Mouse (Mus musculus): ENCODE measurements around the gene Muc1. TPM values are rescaled to one million over a fixed set of nuclear protein-coding genes. Genes with fewer than 3 reads are reported as not detected.

Gene Muc1
- total and polyA plus RNA-seq, 3 experiments: 0.09 to 0.60 (median 0.38) TPM

DNA sequence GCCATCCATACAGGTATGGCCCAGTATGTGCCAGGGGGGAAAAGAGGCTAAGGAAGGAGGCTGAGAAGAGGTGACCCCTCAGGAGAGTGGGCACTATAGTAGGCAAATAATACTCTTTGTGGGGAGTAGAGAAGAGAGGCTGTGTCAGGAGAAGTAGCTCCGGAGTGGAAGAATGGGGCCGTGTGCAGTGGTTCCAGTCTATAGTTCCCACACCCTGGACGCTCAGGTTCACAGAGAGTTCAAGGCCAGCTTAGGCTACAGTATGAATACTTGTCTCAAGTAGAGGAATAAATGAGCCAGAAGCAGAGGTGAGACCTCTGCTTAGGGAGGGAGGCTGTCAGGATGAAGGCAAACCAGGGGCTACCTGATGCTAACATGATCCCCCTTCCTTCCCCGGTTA, 419 bp downstream of the Muc1 start:
- dilution Hi-C loops (cut with MboI; ENCODE audit: extremely low pct_ligation_motif_present, extremely low pct_unique_long_range_greater_than_20kb, low sequenced_read_pairs) (no loop called here), in situ Hi-C loops (cut with MboI; ENCODE audit: low pct_ligation_motif_present, low pct_unique_long_range_greater_than_20kb, low sequenced_read_pairs) (no loop called here)
- Histone ChIP-seq H3K79me2 (replicated peaks; ENCODE audit: control insufficient read depth, extremely low read depth, insufficient read depth, poor library complexity, severe bottlenecking) (no peaks in the 10 kb centered on the region), H3K27ac (ENCODE audit: insufficient read depth, low read depth) (no peak overlapping the region), H3K4me1 (ENCODE audit: control insufficient read depth in 1 of 2, insufficient read depth in 2 of 2) (peaks cover 20 to 51% of the 10 kb centered on the region in 2 experiments), H3K4me3 (replicated peaks in 1 of 3; ENCODE audit: low read depth in 2 of 3, low read length in 2 of 3, poor library complexity in 1 of 3) (no peak overlapping the region), H3K27me3 (replicated peaks) (no peaks in the 10 kb centered on the region), H3K9me3 (replicated peaks; ENCODE audit: low read length) (no peaks in the 10 kb centered on the region), H3K36me3 (replicated peaks in 1 of 2; ENCODE audit: control insufficient read depth in 1 of 2, insufficient read depth in 1 of 2, low read length in 1 of 2) (peaks cover 0 to 13% of the 10 kb centered on the region in 2 experiments), H3K9ac (ENCODE audit: insufficient read depth, low read depth) (no peak overlapping the region), H3K4me2 (ENCODE audit: insufficient read depth, low read depth, poor library complexity, severe bottlenecking) (no peak overlapping the region)
- TF ChIP-seq MEF2A (IDR thresholded peaks at IDR 0.05; ENCODE audit: borderline replicate concordance, low read depth, low read length): no peak
- TF ChIP-seq ZNF384 (IDR thresholded peaks at IDR 0.05; ENCODE audit: low read depth, low read length): no peak
- no peak for TF ChIP-seq RCOR1 (conservative IDR thresholded peaks at IDR 0.05; ENCODE audit: low read depth, low read length)
- TF ChIP-seq ELF1 (IDR thresholded peaks at IDR 0.05; ENCODE audit: low read depth, low read length): no peak
- no peak for TF ChIP-seq MAX (IDR thresholded peaks at IDR 0.05; ENCODE audit: low read length)
- TF ChIP-seq USF1 (IDR thresholded peaks at IDR 0.05; ENCODE audit: low read depth, low read length): no peak
- no peak for TF ChIP-seq E2F4 (IDR thresholded peaks at IDR 0.05; ENCODE audit: insufficient replicate concordance, low read depth, low read length)
- TF ChIP-seq ZMIZ1 (IDR thresholded peaks at IDR 0.05; ENCODE audit: low read depth, low read length): no peak
- no peak for TF ChIP-seq USF2 (conservative IDR thresholded peaks at IDR 0.05; ENCODE audit: low read depth, low read length)
- no peak for TF ChIP-seq PAX5 (IDR thresholded peaks at IDR 0.05; ENCODE audit: low read length)
- no peak for TF ChIP-seq NELFE (IDR thresholded peaks at IDR 0.05; ENCODE audit: low read depth, low read length)
- TF ChIP-seq ZC3H11A (IDR thresholded peaks at IDR 0.05; ENCODE audit: low read depth, low read length): no peak
- TF ChIP-seq TBP (conservative IDR thresholded peaks at IDR 0.05; ENCODE audit: low read depth, low read length): no peak
- no peak for TF ChIP-seq SIN3A (IDR thresholded peaks at IDR 0.05; ENCODE audit: low read length)
- TF ChIP-seq CHD2 (IDR thresholded peaks at IDR 0.05; ENCODE audit: low read length): no peak
- no peak for TF ChIP-seq SMC3 (IDR thresholded peaks at IDR 0.05; ENCODE audit: low read depth, low read length)
- TF ChIP-seq ZKSCAN1 (IDR thresholded peaks at IDR 0.05; ENCODE audit: borderline replicate concordance, low read depth, low read length): no peak
- no peak for DNase-seq (ENCODE audit: extremely low read depth)

DNA sequence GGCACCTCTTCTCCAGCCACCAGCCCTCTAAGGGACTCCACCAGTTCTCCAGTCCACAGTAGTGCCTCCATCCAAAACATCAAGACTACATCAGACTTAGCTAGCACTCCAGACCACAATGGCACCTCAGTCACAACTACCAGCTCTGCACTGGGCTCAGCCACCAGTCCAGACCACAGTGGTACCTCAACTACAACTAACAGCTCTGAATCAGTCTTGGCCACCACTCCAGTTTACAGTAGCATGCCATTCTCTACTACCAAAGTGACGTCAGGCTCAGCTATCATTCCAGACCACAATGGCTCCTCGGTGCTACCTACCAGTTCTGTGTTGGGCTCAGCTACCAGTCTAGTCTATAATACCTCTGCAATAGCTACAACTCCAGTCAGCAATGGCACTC, 1.7 kb downstream of the Muc1 start:
- no peak overlapping the region for H3K27ac ChIP-seq (ENCODE audit: insufficient read depth, low read depth)
- peaks cover 20 to 52% of the 10 kb centered on the region in 2 experiments for H3K4me1 ChIP-seq (ENCODE audit: control insufficient read depth in 1 of 2, insufficient read depth in 2 of 2)
- H3K9me3 ChIP-seq (replicated peaks; ENCODE audit: low read length): no peaks in the 10 kb centered on the region
- H3K36me3 ChIP-seq (replicated peaks in 1 of 2; ENCODE audit: control insufficient read depth in 1 of 2, insufficient read depth in 1 of 2, low read length in 1 of 2): peaks cover 8 to 15% of the 10 kb centered on the region in 2 experiments
- no peaks in the 10 kb centered on the region for H3K27me3 ChIP-seq (replicated peaks)
- no peak overlapping the region for H3K9ac ChIP-seq (ENCODE audit: insufficient read depth, low read depth)
- TF ChIP-seq IRF4 (IDR thresholded peaks at IDR 0.05; ENCODE audit: low read depth, low read length): no peak
- no peak for TF ChIP-seq MAX (IDR thresholded peaks at IDR 0.05; ENCODE audit: low read length)
- no peak for TF ChIP-seq NRF1 (IDR thresholded peaks at IDR 0.05; ENCODE audit: low read depth, low read length)
- TF ChIP-seq ELF1 (IDR thresholded peaks at IDR 0.05; ENCODE audit: low read depth, low read length): no peak
- no peak for TF ChIP-seq JUND (conservative IDR thresholded peaks at IDR 0.05; ENCODE audit: low read depth, low read length)
- no peak for TF ChIP-seq TBP (conservative IDR thresholded peaks at IDR 0.05; ENCODE audit: low read depth, low read length)
- TF ChIP-seq JUN (IDR thresholded peaks at IDR 0.05; ENCODE audit: insufficient read depth, low read depth, low read length): no peak
- TF ChIP-seq MAZ (IDR thresholded peaks at IDR 0.05; ENCODE audit: low read depth, low read length): no peak
- no peak for TF ChIP-seq MYC (IDR thresholded peaks at IDR 0.05; ENCODE audit: low read depth, low read length)
- no peak for TF ChIP-seq USF2 (conservative IDR thresholded peaks at IDR 0.05; ENCODE audit: low read depth, low read length)
- TF ChIP-seq ETS1 (conservative IDR thresholded peaks at IDR 0.05; ENCODE audit: low read depth, low read length): no peak
- no peak for TF ChIP-seq MEF2A (IDR thresholded peaks at IDR 0.05; ENCODE audit: borderline replicate concordance, low read depth, low read length)
- no peak for TF ChIP-seq UBTF (IDR thresholded peaks at IDR 0.05; ENCODE audit: low read depth, low read length)
- no peak for TF ChIP-seq SIN3A (IDR thresholded peaks at IDR 0.05; ENCODE audit: low read length)
- no peak for TF ChIP-seq GABPA (IDR thresholded peaks at IDR 0.05; ENCODE audit: insufficient replicate concordance, low read depth, low read length)
- no peak for TF ChIP-seq USF1 (IDR thresholded peaks at IDR 0.05; ENCODE audit: low read depth, low read length)
- TF ChIP-seq MXI1 (IDR thresholded peaks at IDR 0.05; ENCODE audit: low read depth, low read length): no peak
- TF ChIP-seq POLR2AphosphoS2 (IDR thresholded peaks at IDR 0.05; ENCODE audit: low read depth, low read length): no peak
- dilution Hi-C loops (cut with MboI; ENCODE audit: extremely low pct_ligation_motif_present, extremely low pct_unique_long_range_greater_than_20kb, low sequenced_read_pairs): no loop called here
- in situ Hi-C loops (cut with MboI; ENCODE audit: low pct_ligation_motif_present, low pct_unique_long_range_greater_than_20kb, low sequenced_read_pairs): no loop called here
- no peaks in the 10 kb centered on the region for H3K79me2 ChIP-seq (replicated peaks; ENCODE audit: control insufficient read depth, extremely low read depth, insufficient read depth, poor library complexity, severe bottlenecking)
- H3K4me2 ChIP-seq (ENCODE audit: insufficient read depth, low read depth, poor library complexity, severe bottlenecking): no peak overlapping the region
- DNase-seq (ENCODE audit: extremely low read depth): no peak
- H3K4me3 ChIP-seq (replicated peaks in 1 of 3; ENCODE audit: low read depth in 2 of 3, low read length in 2 of 3, poor library complexity in 1 of 3): no peak overlapping the region
